Mouse (Mus musculus) heart, embryonic 15.5 days (tissue): ENCODE measurements around the gene Ewsr1. TPM values are rescaled to one million over a fixed set of nuclear protein-coding genes. Genes with fewer than 3 reads are reported as not detected.
A peak's percentile ranks its signal among the peaks of the same experiment; 100 is the strongest.

Source experiments
- ATAC-seq: fragments of 200-750 bp; cut with Nextera tagmentation; replicated peaks from 2 replicates; pipeline ENCODE4 v1.8.0; 2017; ENCODE audit warnings: low read depth, moderate TSS enrichment; ENCODE audit not compliant: insufficient number of reproducible peaks, insufficient read depth, low FRiP score
- H3K27ac ChIP-seq: fragments of 300-500 bp; sonication (generic); 2 replicates; pipeline ENCODE4 v1.5.1; 2015; ENCODE audit warnings: mild to moderate bottlenecking, inconsistent platforms
- H3K27me3 ChIP-seq: fragments of 300-500 bp; sonication (generic); 2 replicates; pipeline ENCODE4 v1.6.1; 2015; ENCODE audit warnings: inconsistent platforms
- H3K36me3 ChIP-seq: fragments of 300-500 bp; sonication (generic); 2 replicates; pipeline ENCODE4 v1.6.1; 2015; ENCODE audit warnings: mild to moderate bottlenecking, inconsistent platforms
- H3K4me1 ChIP-seq: fragments of 300-500 bp; sonication (generic); replicated peaks from 2 replicates; pipeline ENCODE4 v1.6.1; 2015; ENCODE audit warnings: inconsistent platforms
- H3K4me2 ChIP-seq: fragments of 300-500 bp; sonication (generic); 2 replicates; pipeline ENCODE4 v1.6.1; 2015; ENCODE audit warnings: inconsistent platforms, mild to moderate bottlenecking, moderate library complexity
- H3K4me3 ChIP-seq: fragments of 300-500 bp; sonication (generic); 2 replicates; pipeline ENCODE4 v1.5.1; 2015; ENCODE audit warnings: mild to moderate bottlenecking, inconsistent platforms
- H3K9ac ChIP-seq: fragments of 300-500 bp; sonication (generic); 2 replicates; pipeline ENCODE4 v1.6.1; 2015; ENCODE audit warnings: mild to moderate bottlenecking, inconsistent platforms
- H3K9me3 ChIP-seq: fragments of 300-500 bp; sonication (generic); replicated peaks from 2 replicates; pipeline ENCODE4 v1.6.1; 2016; ENCODE audit warnings: inconsistent platforms
- WGBS: fragments of 180-500 bp; shearing (Covaris S2); methylation state at CpG from one replicate; pipeline ENCODE4 v1.1.7; 2015; ENCODE audit warnings: mixed read lengths; 5-methylcytosine and 5-hydroxymethylcytosine counted together
- polyA plus RNA-seq: library from polyadenylated mRNA; unstranded; fragments of >200 nt; fragmentation: Nextera tagmentation; extraction: Ambion mirVana; gene quantifications from 2 replicates; pipeline ENCODE4 v1.2.1, GENCODE M21; 2015

Ewsr1 gene
- 359 and 482 TPM in 2 replicates for polyA plus RNA-seq

GRCm38 (mm10) chr11:5098736-5099542, at the start of gene Ewsr1, which contains the start of gene Rhbdd3:
Ewsr1 (minus strand) TSS chr11:5099266.
Rhbdd3 (plus strand) TSS chr11:5098926.
- Histone ChIP-seq H3K4me1 (peaks cover 27% of the 10 kb centered on the region), H3K27ac (peak within 1 kb of the TSS; percentile 98), H3K4me3 (peak within 1 kb of the TSS; percentile 97), H3K36me3 (peaks cover under 1% of the 10 kb centered on the region; the same call in 1 of the 2 replicates), H3K9ac (peak within 1 kb of the TSS; percentile 97), H3K4me2 (peak within 1 kb of the TSS; percentile 79), H3K9me3 (no peaks in the 10 kb centered on the region), H3K27me3 (no peaks in the 10 kb centered on the region)
- under 1% methylated on average over 92 of the region's 92 CpGs for WGBS
- peak; percentile 86 for ATAC-seq

- Histone ChIP-seq H3K4me2 (no peak overlapping the region), H3K9ac (no peak overlapping the region), H3K4me1 (peaks cover 26% of the 10 kb centered on the region), H3K27me3 (0 out of 2 replicates have a peak, but pooled peaks cover 5% of the 10 kb centered on the region), H3K36me3 (no peaks in the 10 kb centered on the region), H3K4me3 (no peak overlapping the region), H3K27ac (no peak overlapping the region), H3K9me3 (no peaks in the 10 kb centered on the region)
- 65% methylated on average over 3 of the region's 3 CpGs for WGBS
- no peak for ATAC-seq
Measured at GRCm38 (mm10) chr11:5145600-5145999, 46.5 kb upstream of the Ewsr1 start.

- Histone ChIP-seq H3K4me2 (no peak overlapping the region), H3K9me3 (no peaks in the 10 kb centered on the region), H3K9ac (no peak overlapping the region), H3K27me3 (no peaks in the 10 kb centered on the region), H3K36me3 (no peaks in the 10 kb centered on the region), H3K4me1 (peaks cover 19% of the 10 kb centered on the region), H3K27ac (no peak overlapping the region), H3K4me3 (no peak overlapping the region)
- WGBS = 73% methylated on average over 2 of the region's 2 CpGs
- no peak for ATAC-seq
Measured at GRCm38 (mm10) chr11:5141965-5142364, 42.9 kb upstream of the Ewsr1 start.

GRCm38 (mm10) chr11:5141252-5141651, 42.2 kb upstream of the Ewsr1 start:
- H3K4me2 ChIP-seq = no peak overlapping the region
- H3K27ac ChIP-seq = peak overlapping the region; percentile 71
- ATAC-seq = no peak
- no peaks in the 10 kb centered on the region for H3K9me3 ChIP-seq
- WGBS = 49% methylated on average over 5 of the region's 5 CpGs
- no peaks in the 10 kb centered on the region for H3K27me3 ChIP-seq
- H3K36me3 ChIP-seq = no peaks in the 10 kb centered on the region
- H3K4me1 ChIP-seq = peaks cover 19% of the 10 kb centered on the region
- H3K4me3 ChIP-seq = no peak overlapping the region
- H3K9ac ChIP-seq = 0 out of 2 replicates have a peak overlapping the region, but pooled peaks have one; percentile 11

- H3K27me3 ChIP-seq = no peaks in the 10 kb centered on the region
- H3K9ac ChIP-seq = no peak overlapping the region
- H3K9me3 ChIP-seq = no peaks in the 10 kb centered on the region
- ATAC-seq = peak; percentile 80
- H3K36me3 ChIP-seq = no peaks in the 10 kb centered on the region
- 13% methylated on average over 8 of the region's 8 CpGs for WGBS
- peaks cover 19% of the 10 kb centered on the region for H3K4me1 ChIP-seq
- peak overlapping the region; percentile 71 for H3K27ac ChIP-seq
- H3K4me3 ChIP-seq = no peak overlapping the region
- H3K4me2 ChIP-seq = 0 out of 2 replicates have a peak overlapping the region, but pooled peaks have one; percentile 0
Measured at GRCm38 (mm10) chr11:5140619-5141018, 41.6 kb upstream of the Ewsr1 start.

- WGBS = 84% methylated on average over 9 of the region's 9 CpGs
Measured at GRCm38 (mm10) chr11:5139372-5139771, 40.3 kb upstream of the Ewsr1 start.

GRCm38 (mm10) chr11:5138642-5139041, 39.6 kb upstream of the Ewsr1 start:
- ATAC-seq = no peak
- no peaks in the 10 kb centered on the region for H3K36me3 ChIP-seq

More at GRCm38 (mm10) chr11:5139372-5139771, 40.3 kb upstream of the Ewsr1 start:
- Histone ChIP-seq H3K4me1 (peaks cover 19% of the 10 kb centered on the region), H3K36me3 (no peaks in the 10 kb centered on the region), H3K9me3 (no peaks in the 10 kb centered on the region), H3K27ac (no peak overlapping the region), H3K9ac (no peak overlapping the region), H3K4me2 (no peak overlapping the region), H3K27me3 (no peaks in the 10 kb centered on the region), H3K4me3 (no peak overlapping the region)
- ATAC-seq = no peak

GRCm38 (mm10) chr11:5135914-5136313, 36.8 kb upstream of the Ewsr1 start:
- Histone ChIP-seq H3K36me3 (no peaks in the 10 kb centered on the region), H3K4me3 (no peak overlapping the region), H3K4me2 (no peak overlapping the region), H3K27me3 (no peaks in the 10 kb centered on the region), H3K9ac (no peak overlapping the region), H3K4me1 (peaks cover 13% of the 10 kb centered on the region), H3K9me3 (no peaks in the 10 kb centered on the region), H3K27ac (no peak overlapping the region)
- 59% methylated on average over 11 of the region's 11 CpGs for WGBS
- ATAC-seq = no peak

More at GRCm38 (mm10) chr11:5138642-5139041, 39.6 kb upstream of the Ewsr1 start:
- Histone ChIP-seq H3K27ac (no peak overlapping the region), H3K4me2 (no peak overlapping the region), H3K9me3 (no peaks in the 10 kb centered on the region), H3K4me1 (peaks cover 19% of the 10 kb centered on the region), H3K9ac (no peak overlapping the region), H3K27me3 (no peaks in the 10 kb centered on the region), H3K4me3 (no peak overlapping the region)
- 63% methylated on average over 2 of the region's 2 CpGs for WGBS

GRCm38 (mm10) chr11:5132751-5133150, 33.7 kb upstream of the Ewsr1 start:
- Histone ChIP-seq H3K9me3 (no peaks in the 10 kb centered on the region), H3K4me3 (no peak overlapping the region), H3K9ac (no peak overlapping the region), H3K4me1 (peaks cover 10% of the 10 kb centered on the region), H3K36me3 (no peaks in the 10 kb centered on the region), H3K27me3 (no peaks in the 10 kb centered on the region), H3K27ac (no peak overlapping the region), H3K4me2 (no peak overlapping the region)
- no peak for ATAC-seq
- WGBS = 66% methylated on average over 4 of the region's 4 CpGs

GRCm38 (mm10) chr11:5130111-5130665, 31.1 kb upstream of the Ewsr1 start:
- H3K9ac ChIP-seq = no peak overlapping the region
- no peaks in the 10 kb centered on the region for H3K9me3 ChIP-seq
- no peak for ATAC-seq
- H3K36me3 ChIP-seq = no peaks in the 10 kb centered on the region
- H3K4me3 ChIP-seq = no peak overlapping the region
- no peak overlapping the region for H3K27ac ChIP-seq
- H3K27me3 ChIP-seq = no peaks in the 10 kb centered on the region
- peaks cover 11% of the 10 kb centered on the region for H3K4me1 ChIP-seq
- 71% methylated on average over 4 of the region's 4 CpGs for WGBS
- no peak overlapping the region for H3K4me2 ChIP-seq

- WGBS = 58% methylated on average over 5 of the region's 5 CpGs
- H3K27ac ChIP-seq = no peak overlapping the region
- H3K27me3 ChIP-seq = no peaks in the 10 kb centered on the region
- H3K4me1 ChIP-seq = peaks cover 11% of the 10 kb centered on the region
- H3K36me3 ChIP-seq = no peaks in the 10 kb centered on the region
- no peak overlapping the region for H3K9ac ChIP-seq
- no peaks in the 10 kb centered on the region for H3K9me3 ChIP-seq
- ATAC-seq = no peak
- H3K4me3 ChIP-seq = no peak overlapping the region
- no peak overlapping the region for H3K4me2 ChIP-seq
Measured at GRCm38 (mm10) chr11:5129035-5129480, 30.0 kb upstream of the Ewsr1 start.
